Mouse (Mus musculus): ENCODE measurements around the gene Haus7.

- TF ChIP-seq POLR2A (IDR thresholded peaks at IDR 0.05; ENCODE audit: borderline replicate concordance, insufficient read depth, low read length) (no peak), CTCF (IDR thresholded peaks at IDR 0.05; ENCODE audit: borderline replicate concordance, insufficient read depth, low read depth, low read length) (no peak)
These were observed 62.4 kb downstream of the Haus7 start for GRCm38 (mm10) chrX:73396446-73396845.

All from cerebellum, adult 2 months (tissue).